Mouse (Mus musculus): ENCODE measurements around the gene Gm37240. TPM values are rescaled to one million over a fixed set of nuclear protein-coding genes. Genes with fewer than 3 reads are reported as not detected.

The Gm37240 gene
- polyA plus RNA-seq, 1 experiment from 2014 or later = 0.48 TPM

DNA sequence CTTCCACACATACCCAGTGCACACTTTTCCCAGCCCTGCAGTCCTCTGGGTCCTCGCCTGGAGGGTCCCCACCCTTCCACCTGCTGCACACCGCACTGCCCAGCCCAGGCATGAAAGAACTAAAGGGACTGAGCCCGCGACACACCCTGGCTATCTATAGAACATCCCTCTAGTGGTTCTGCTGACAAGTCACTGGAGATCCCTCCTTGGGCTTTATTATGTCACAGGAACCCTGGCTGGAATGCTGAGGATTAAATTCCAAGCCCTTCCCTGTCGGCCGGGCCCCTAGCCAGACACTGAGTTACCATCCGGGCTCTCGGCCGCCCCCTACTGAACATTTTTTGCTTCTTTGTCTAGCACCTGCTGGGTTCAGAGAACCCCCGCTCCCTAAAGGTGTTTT, 612.2 kb downstream of the Gm37240 start:
- 37% methylated on average over 10 of the region's 10 CpGs for WGBS
- H3K4me1 ChIP-seq = no peaks in the 10 kb centered on the region
- H3K27ac ChIP-seq = no peak overlapping the region
- no peaks in the 10 kb centered on the region for H3K36me3 ChIP-seq (ENCODE audit: poor library complexity, severe bottlenecking)
- no peak overlapping the region for H3K9ac ChIP-seq
- ATAC-seq = no peak
- no peaks in the 10 kb centered on the region for H3K27me3 ChIP-seq
- H3K4me2 ChIP-seq = no peak overlapping the region
- no peaks in the 10 kb centered on the region for H3K9me3 ChIP-seq (replicated peaks)
- no peak overlapping the region for H3K4me3 ChIP-seq

DNA sequence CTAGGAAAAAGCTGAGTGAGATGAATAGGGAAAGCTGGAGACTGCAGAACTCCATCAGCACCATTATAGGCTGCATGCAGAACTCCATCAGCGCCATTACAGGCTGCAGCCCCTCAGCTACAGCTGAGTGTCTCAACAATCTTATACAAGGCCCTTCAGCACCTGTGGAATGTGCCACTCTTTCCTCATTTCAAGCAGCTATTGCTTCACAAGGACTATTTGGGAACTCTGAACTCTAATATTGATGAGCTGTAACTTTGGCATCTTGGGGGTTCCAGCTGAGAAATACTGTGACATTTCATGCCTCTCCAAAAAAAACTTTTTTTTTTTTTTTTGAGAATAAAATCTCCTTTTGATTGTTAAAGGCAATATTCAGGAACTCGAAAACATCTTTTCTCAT, 615.8 kb downstream of the Gm37240 start:
- H3K4me1 ChIP-seq = no peaks in the 10 kb centered on the region
- no peak overlapping the region for H3K4me2 ChIP-seq
- H3K9me3 ChIP-seq (replicated peaks) = no peaks in the 10 kb centered on the region
- WGBS = 91% methylated on average over 2 of the region's 2 CpGs
- no peaks in the 10 kb centered on the region for H3K27me3 ChIP-seq
- ATAC-seq = no peak
- no peak overlapping the region for H3K27ac ChIP-seq
- H3K36me3 ChIP-seq (ENCODE audit: poor library complexity, severe bottlenecking) = no peaks in the 10 kb centered on the region
- no peak overlapping the region for H3K4me3 ChIP-seq
- no peak overlapping the region for H3K9ac ChIP-seq

DNA sequence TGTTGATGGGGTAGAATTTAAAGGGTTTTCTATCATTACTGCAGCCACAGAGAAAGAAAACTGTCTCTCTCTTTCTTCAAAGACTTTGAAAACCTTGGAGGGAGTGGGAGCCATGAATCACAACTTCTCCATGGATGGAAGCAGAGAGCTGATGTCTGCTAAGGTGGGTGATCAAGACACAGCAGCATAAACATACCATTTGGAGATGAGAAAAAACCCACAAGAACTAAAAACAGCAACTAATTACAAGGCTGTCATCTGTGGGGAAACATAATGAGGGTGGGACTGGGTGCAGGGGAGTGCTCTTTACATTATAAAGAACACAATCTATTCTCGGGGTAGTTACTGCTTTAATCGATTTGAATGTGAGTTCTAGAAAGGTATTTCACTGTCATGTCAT, 622.4 kb downstream of the Gm37240 start:
- no peaks in the 10 kb centered on the region for H3K36me3 ChIP-seq (ENCODE audit: poor library complexity, severe bottlenecking)
- no peak for ATAC-seq
- H3K4me2 ChIP-seq = no peak overlapping the region
- H3K4me1 ChIP-seq = no peaks in the 10 kb centered on the region
- no peaks in the 10 kb centered on the region for H3K9me3 ChIP-seq (replicated peaks)
- H3K9ac ChIP-seq = no peak overlapping the region
- H3K27me3 ChIP-seq = no peaks in the 10 kb centered on the region
- H3K4me3 ChIP-seq = no peak overlapping the region
- no peak overlapping the region for H3K27ac ChIP-seq
- 65% methylated on average over 2 of the region's 2 CpGs for WGBS

DNA sequence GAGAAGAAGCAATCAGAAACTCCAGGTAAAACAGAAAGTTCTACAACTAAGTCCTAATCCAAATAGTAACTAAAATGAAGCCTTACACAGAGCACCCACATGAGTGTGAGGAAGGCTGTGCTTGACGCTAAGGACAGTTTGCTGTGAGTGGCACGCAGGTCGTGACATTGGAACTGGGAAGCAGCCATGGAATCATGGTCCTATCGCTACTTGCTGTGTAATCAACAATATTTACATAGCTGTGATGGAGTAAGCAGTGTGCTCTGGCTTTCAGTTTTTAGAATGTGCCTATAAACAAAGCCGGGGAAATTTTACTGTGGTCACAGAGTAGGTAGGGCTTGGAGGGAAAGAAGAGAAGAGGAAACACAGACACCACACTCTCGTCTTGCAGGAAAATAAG, 622.8 kb downstream of the Gm37240 start:
- Histone ChIP-seq H3K27ac (no peak overlapping the region), H3K9ac (no peak overlapping the region), H3K9me3 (replicated peaks) (no peaks in the 10 kb centered on the region), H3K4me3 (no peak overlapping the region), H3K36me3 (ENCODE audit: poor library complexity, severe bottlenecking) (no peaks in the 10 kb centered on the region), H3K4me2 (no peak overlapping the region), H3K4me1 (no peaks in the 10 kb centered on the region), H3K27me3 (no peaks in the 10 kb centered on the region)
- ATAC-seq = no peak
- 92% methylated on average over 6 of the region's 6 CpGs for WGBS

DNA sequence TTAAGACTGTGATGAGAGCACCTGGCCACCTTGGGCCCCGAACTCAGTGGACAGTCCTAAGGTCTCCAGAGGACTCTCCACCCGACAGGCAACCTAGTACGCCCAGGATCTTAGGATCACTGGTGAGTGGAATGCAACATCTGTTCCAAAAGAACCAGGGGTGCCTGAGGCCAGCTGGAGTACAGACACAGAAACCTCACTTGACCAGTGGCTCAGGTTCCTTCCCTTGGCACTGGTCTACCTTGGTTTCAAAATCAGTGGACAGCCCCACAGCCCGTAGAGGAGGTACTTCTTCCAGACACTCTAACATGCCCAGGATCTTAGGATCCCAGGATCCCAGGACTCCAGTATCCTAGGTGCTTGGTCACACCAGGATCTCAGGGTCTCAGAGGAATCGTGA, 632.8 kb downstream of the Gm37240 start:
- ATAC-seq = no peak
- Histone ChIP-seq H3K27ac (no peak overlapping the region), H3K4me2 (no peak overlapping the region), H3K4me3 (no peak overlapping the region), H3K4me1 (no peaks in the 10 kb centered on the region), H3K27me3 (no peaks in the 10 kb centered on the region), H3K9me3 (replicated peaks) (no peaks in the 10 kb centered on the region), H3K9ac (no peak overlapping the region), H3K36me3 (ENCODE audit: poor library complexity, severe bottlenecking) (no peaks in the 10 kb centered on the region)
- 94% methylated on average over 5 of the region's 5 CpGs for WGBS

DNA sequence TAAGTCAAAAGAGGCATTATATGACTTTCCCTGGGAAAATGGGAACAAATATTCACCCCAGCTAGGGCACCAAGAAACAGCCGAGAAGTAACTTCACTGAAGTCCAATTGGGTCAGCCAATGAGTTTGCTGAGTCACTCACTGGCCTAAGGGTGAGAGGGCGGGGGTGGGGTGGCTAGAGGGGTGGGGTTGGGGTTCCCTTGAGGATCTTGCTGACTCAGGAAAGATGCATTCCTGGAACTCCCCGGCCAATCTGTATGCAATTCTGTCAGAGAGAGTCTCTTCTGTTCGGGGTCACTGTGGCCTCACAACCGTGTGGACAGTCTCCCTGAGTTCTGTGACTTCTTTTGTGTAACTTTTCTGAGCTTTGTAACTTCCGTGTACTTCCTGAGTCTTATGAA, 635.7 kb downstream of the Gm37240 start:
- WGBS = 89% methylated on average over 6 of the region's 6 CpGs
- Histone ChIP-seq H3K9ac (no peak overlapping the region), H3K27me3 (no peaks in the 10 kb centered on the region), H3K27ac (no peak overlapping the region), H3K4me1 (no peaks in the 10 kb centered on the region), H3K4me3 (no peak overlapping the region), H3K9me3 (replicated peaks) (no peaks in the 10 kb centered on the region), H3K36me3 (ENCODE audit: poor library complexity, severe bottlenecking) (no peaks in the 10 kb centered on the region), H3K4me2 (no peak overlapping the region)
- ATAC-seq = no peak

DNA sequence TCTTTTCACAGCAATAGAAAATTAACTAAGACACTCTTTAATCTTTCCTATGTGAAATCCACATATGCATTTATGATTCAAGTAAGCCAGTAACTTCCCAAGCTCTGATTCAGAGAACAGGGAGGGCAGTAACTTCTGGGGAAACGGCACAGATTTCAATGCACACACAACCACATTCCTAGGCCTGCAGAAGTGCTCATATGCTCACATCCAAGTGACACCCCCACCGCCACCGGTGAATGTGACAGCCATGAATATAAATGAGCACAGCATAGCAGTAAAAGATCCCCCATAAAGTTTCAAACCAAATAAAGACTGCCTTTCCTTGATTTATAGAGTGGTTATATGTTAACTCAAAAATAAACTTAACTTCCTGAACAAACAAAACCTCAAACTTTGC, 641.2 kb downstream of the Gm37240 start:
- Histone ChIP-seq H3K9ac (no peak overlapping the region), H3K27ac (no peak overlapping the region), H3K4me2 (no peak overlapping the region), H3K9me3 (replicated peaks) (no peaks in the 10 kb centered on the region), H3K4me1 (no peaks in the 10 kb centered on the region), H3K36me3 (ENCODE audit: poor library complexity, severe bottlenecking) (no peaks in the 10 kb centered on the region), H3K4me3 (no peak overlapping the region), H3K27me3 (no peaks in the 10 kb centered on the region)
- no peak for ATAC-seq
- 89% methylated on average over 3 of the region's 3 CpGs for WGBS

DNA sequence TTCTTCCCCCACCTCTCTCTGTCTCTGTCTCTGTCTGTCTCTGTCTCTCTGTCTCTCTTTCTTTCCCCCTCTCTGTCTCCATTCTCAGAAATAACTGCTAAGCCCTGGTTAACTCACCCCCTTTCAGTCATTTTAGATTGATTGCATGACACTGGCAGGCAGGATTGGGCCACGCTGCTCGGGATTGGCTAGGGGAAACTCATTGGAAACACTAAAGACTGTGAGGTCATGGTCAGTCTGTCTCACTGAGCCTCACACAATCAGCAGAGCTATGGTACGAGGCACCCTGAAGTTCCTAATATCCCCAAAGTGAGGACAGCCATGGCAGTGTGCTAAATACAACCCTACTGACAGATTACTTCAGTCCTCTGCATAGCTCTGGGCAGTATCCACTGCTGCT, 650.8 kb downstream of the Gm37240 start:
- Histone ChIP-seq H3K27ac (no peak overlapping the region), H3K36me3 (ENCODE audit: poor library complexity, severe bottlenecking) (no peaks in the 10 kb centered on the region), H3K4me3 (no peak overlapping the region), H3K4me2 (no peak overlapping the region), H3K4me1 (no peaks in the 10 kb centered on the region), H3K27me3 (no peaks in the 10 kb centered on the region), H3K9ac (no peak overlapping the region), H3K9me3 (replicated peaks) (no peaks in the 10 kb centered on the region)
- no peak for ATAC-seq
- WGBS = 78% methylated on average over 3 of the region's 3 CpGs

DNA sequence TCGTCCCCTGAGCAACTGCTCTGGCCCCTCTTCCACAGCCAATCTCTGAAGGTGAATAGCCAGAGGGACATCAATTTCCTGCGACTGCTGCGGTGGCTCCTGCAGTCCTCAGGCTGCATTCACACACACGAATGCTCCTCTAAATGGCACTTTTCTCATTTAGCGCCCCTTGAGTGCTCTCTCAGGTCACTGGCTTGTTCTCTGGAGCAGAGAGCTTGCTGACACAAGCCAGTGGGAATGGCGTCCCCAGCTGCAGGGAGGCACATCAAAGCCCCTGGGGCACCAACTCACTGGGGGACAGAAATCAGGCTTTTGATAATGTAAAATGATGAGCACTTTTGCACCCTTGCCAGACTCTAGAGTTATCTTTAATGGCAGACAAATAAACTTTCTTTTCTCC, 654.5 kb downstream of the Gm37240 start:
- Histone ChIP-seq H3K9me3 (replicated peaks) (no peaks in the 10 kb centered on the region), H3K4me1 (no peaks in the 10 kb centered on the region), H3K4me2 (no peak overlapping the region), H3K27ac (no peak overlapping the region), H3K9ac (no peak overlapping the region), H3K27me3 (no peaks in the 10 kb centered on the region), H3K4me3 (no peak overlapping the region), H3K36me3 (ENCODE audit: poor library complexity, severe bottlenecking) (no peaks in the 10 kb centered on the region)
- no peak for ATAC-seq
- 67% methylated on average over 6 of the region's 6 CpGs for WGBS

DNA sequence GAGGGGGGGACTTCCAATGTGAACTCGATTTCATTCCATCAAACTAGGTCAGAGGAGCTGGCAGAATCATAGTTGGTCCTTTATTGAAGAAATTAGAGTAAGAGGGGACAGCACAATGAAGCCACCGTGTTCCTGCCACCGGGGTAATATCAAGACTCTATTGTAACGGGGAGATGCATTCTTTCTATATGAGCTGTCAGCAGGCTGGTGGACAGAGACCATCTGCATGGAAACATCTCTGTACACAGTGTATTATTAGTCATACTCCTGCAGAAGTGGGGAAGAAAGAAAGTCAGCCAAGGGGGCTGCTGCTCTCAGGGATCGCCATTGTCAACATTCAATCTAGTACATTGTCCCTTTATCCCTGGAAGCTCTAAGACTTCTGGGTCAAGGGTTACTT, 665.3 kb downstream of the Gm37240 start:
- no peaks in the 10 kb centered on the region for H3K9me3 ChIP-seq (replicated peaks)
- H3K4me2 ChIP-seq = no peak overlapping the region
- H3K9ac ChIP-seq = no peak overlapping the region
- H3K36me3 ChIP-seq (ENCODE audit: poor library complexity, severe bottlenecking) = no peaks in the 10 kb centered on the region
- no peak for ATAC-seq
- H3K27me3 ChIP-seq = no peaks in the 10 kb centered on the region
- WGBS = 86% methylated on average over 5 of the region's 5 CpGs
- no peak overlapping the region for H3K27ac ChIP-seq
- no peak overlapping the region for H3K4me3 ChIP-seq
- no peaks in the 10 kb centered on the region for H3K4me1 ChIP-seq

DNA sequence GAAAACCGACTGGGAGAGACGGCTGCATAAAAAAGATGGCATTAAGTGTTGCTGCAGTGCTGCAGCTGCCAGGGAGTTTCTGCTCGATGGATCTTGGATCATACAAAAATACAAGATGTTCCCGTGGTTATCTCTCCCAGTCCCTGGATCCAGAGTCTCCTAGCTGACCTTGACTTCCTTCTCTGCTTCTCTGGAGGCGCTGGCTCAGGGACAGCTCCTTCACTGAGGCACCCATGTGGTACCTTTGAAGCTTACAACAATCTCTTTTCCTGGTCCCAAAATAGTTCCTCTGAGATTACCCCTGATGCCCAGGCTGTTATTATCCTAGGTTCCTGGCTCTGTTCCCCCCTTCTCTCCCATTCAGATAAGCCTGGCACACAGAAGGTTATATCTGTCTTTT, 672.4 kb downstream of the Gm37240 start:
- Histone ChIP-seq H3K4me2 (no peak overlapping the region), H3K9ac (no peak overlapping the region), H3K36me3 (ENCODE audit: poor library complexity, severe bottlenecking) (no peaks in the 10 kb centered on the region), H3K9me3 (replicated peaks) (no peaks in the 10 kb centered on the region), H3K4me1 (no peaks in the 10 kb centered on the region), H3K27ac (no peak overlapping the region), H3K27me3 (no peaks in the 10 kb centered on the region), H3K4me3 (no peak overlapping the region)
- 88% methylated on average over 5 of the region's 5 CpGs for WGBS
- no peak for ATAC-seq

DNA sequence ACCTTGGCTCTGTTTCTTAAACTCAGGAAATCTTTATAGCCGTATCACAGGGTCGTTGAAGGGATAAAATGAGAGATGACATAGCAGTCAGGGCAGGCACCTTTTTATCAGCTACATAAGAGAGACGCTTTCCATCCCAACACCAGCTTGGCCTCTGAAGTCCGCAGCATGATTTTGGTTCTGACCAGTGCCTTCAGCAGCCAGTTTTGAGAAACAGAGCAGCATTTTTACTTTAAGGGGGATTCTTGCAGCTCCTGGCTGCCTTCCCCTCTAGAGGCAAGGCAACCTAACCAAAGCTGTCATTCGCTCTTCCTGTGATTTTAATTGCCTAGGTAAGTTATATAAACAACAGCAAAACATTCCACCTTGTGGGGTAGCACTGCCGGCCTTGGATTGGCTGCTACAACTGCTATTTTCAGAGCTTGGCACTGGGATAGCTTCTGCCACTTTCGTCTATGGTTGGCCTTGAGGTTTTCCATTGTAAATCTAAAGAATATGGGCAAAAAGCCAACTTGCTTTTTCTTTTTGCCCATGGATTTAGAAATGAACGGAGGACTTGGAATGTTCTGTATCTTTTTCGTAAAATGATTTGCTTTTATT, 674.5 kb downstream of the Gm37240 start:
- ATAC-seq = no peak
- Histone ChIP-seq H3K4me1 (no peaks in the 10 kb centered on the region), H3K4me3 (no peak overlapping the region), H3K27me3 (no peaks in the 10 kb centered on the region), H3K27ac (no peak overlapping the region), H3K9ac (no peak overlapping the region), H3K36me3 (ENCODE audit: poor library complexity, severe bottlenecking) (no peaks in the 10 kb centered on the region), H3K4me2 (no peak overlapping the region), H3K9me3 (replicated peaks) (no peaks in the 10 kb centered on the region)
- WGBS = 78% methylated on average over 9 of the region's 9 CpGs
